Mouse (Mus musculus): ENCODE data around the gene Fxyd7. TPM values are rescaled to one million over a fixed set of nuclear protein-coding genes. Genes with fewer than 3 reads are reported as not detected.

The Fxyd7 gene
- polyA plus RNA-seq, 1 experiment from 2014 or later: 1.8 TPM

DNA sequence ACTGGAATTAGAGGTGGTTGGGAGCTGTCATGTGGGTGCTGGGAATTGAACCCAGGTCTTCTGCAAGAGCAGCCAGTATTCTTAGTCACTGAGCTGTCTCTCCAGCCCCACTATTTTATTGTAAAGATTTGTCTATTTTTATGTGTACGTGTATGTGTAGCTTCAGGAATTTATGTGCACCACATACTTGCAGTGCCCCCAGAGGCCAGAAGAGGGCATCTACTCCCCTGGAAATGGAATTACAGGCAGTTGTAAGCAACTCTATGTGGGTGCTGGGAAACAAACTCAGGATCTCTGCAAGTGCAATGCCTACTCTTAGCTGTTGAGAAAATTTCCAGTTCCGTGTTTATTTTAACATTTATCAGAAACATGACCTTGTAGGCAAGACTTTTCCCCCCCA lies 54.8 kb downstream of the Fxyd7 start:
- no peaks in the 10 kb centered on the region for H3K27me3 ChIP-seq (replicated peaks; ENCODE audit: insufficient read depth, low read length)
- no peak overlapping the region for H3K4me3 ChIP-seq (ENCODE audit: low read depth, low read length)
- H3K4me2 ChIP-seq (replicated peaks; ENCODE audit: low read depth, low read length): no peak overlapping the region
- WGBS: 92% methylated on average over 2 of the region's 2 CpGs
- peaks cover 6% of the 10 kb centered on the region; the same call in 1 of the 2 replicates for H3K4me1 ChIP-seq (ENCODE audit: insufficient read depth, low read depth, low read length)
- no peaks in the 10 kb centered on the region for H3K36me3 ChIP-seq (ENCODE audit: insufficient read depth, low read length)
- TF ChIP-seq CTCF (IDR thresholded peaks at IDR 0.05): peak; percentile 24; the same call in 1 of the 2 replicates
- TF ChIP-seq EP300 (IDR thresholded peaks at IDR 0.05): no peak
- no peak for DNase-seq (ENCODE audit: low spot score)
- ATAC-seq: no peak
- no peak overlapping the region for H3K27ac ChIP-seq (ENCODE audit: low read length)
- H3K9me3 ChIP-seq (ENCODE audit: low read length): no peaks in the 10 kb centered on the region
- H3K9ac ChIP-seq (replicated peaks; ENCODE audit: low read depth): no peak overlapping the region

DNA sequence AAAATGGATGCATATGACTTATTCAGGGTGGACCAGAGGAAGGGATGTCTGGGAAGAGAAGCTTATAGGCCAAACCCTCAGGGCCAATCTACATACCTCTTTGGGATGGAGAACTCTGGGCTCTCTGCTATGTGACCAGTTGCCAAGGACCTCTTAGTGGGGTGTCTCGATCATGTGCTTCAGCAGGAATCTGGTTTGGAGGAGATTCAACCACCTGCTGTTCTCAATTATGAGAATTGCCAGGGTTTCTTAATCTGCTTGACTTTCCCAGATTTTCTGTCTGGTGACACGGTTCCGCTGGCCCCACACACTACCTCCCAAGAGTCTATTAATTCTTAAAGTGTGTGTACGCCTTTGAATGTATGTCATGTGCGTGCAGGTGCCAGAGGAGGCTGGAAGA lies 57.3 kb downstream of the Fxyd7 start:
- Histone ChIP-seq H3K36me3 (ENCODE audit: insufficient read depth, low read length) (no peaks in the 10 kb centered on the region), H3K9ac (replicated peaks; ENCODE audit: low read depth) (no peak overlapping the region), H3K27ac (ENCODE audit: low read length) (no peak overlapping the region), H3K4me2 (replicated peaks; ENCODE audit: low read depth, low read length) (no peak overlapping the region), H3K4me1 (ENCODE audit: insufficient read depth, low read depth, low read length) (no peaks in the 10 kb centered on the region), H3K9me3 (ENCODE audit: low read length) (no peaks in the 10 kb centered on the region), H3K27me3 (replicated peaks; ENCODE audit: insufficient read depth, low read length) (no peaks in the 10 kb centered on the region), H3K4me3 (ENCODE audit: low read depth, low read length) (no peak overlapping the region)
- no peak for TF ChIP-seq CTCF (IDR thresholded peaks at IDR 0.05)
- no peak for TF ChIP-seq EP300 (IDR thresholded peaks at IDR 0.05)
- ATAC-seq (no peak), DNase-seq (ENCODE audit: low spot score) (no peak)
- 81% methylated on average over 5 of the region's 5 CpGs for WGBS

Small RNA genes lying within 50 kb of the gene (microRNA-seq; reads per million reads assigned to microRNA genes)
- gene Mir7050: not detected

Other genes starting within 250 kb of the Fxyd7 start
- 1.1 and 1.4 TPM in 2 replicates for gene Ffar2, start 227.7 kb downstream of the Fxyd7 start, polyA plus RNA-seq (2015; fragmentation: Nextera tagmentation; extraction: Ambion mirVana)
- gene Ffar3, start 195.3 kb downstream of the Fxyd7 start, polyA plus RNA-seq (2015; fragmentation: Nextera tagmentation; extraction: Ambion mirVana): not detected in 2 replicates
- not detected in 2 replicates for gene Ffar1, start 189.9 kb downstream of the Fxyd7 start, polyA plus RNA-seq (2015; fragmentation: Nextera tagmentation; extraction: Ambion mirVana)
- 0.35 and 0.79 TPM in 2 replicates for gene Cd22, start 171.1 kb downstream of the Fxyd7 start, polyA plus RNA-seq (2015; fragmentation: Nextera tagmentation; extraction: Ambion mirVana)
- 1.2 and 1.8 TPM in 2 replicates for gene Mag, start 136.6 kb downstream of the Fxyd7 start, polyA plus RNA-seq (2015; fragmentation: Nextera tagmentation; extraction: Ambion mirVana)
- not detected in 2 replicates for gene Hamp2, start 126.8 kb downstream of the Fxyd7 start, polyA plus RNA-seq (2015; fragmentation: Nextera tagmentation; extraction: Ambion mirVana)
- gene Hamp, start 107.4 kb downstream of the Fxyd7 start, polyA plus RNA-seq (2015; fragmentation: Nextera tagmentation; extraction: Ambion mirVana): not detected in 2 replicates
- 19.6 and 21.1 TPM in 2 replicates for gene Usf2, start 94.7 kb downstream of the Fxyd7 start, polyA plus RNA-seq (2015; fragmentation: Nextera tagmentation; extraction: Ambion mirVana)
- gene Lsr, start 78.0 kb downstream of the Fxyd7 start, polyA plus RNA-seq (2015; fragmentation: Nextera tagmentation; extraction: Ambion mirVana): 53.8 and 57.9 TPM in 2 replicates
- gene Fam187b, start 77.7 kb downstream of the Fxyd7 start, polyA plus RNA-seq (2015; fragmentation: Nextera tagmentation; extraction: Ambion mirVana): 9.5 and 12.3 TPM in 2 replicates
- gene Fxyd5, start 9.0 kb downstream of the Fxyd7 start, polyA plus RNA-seq (2015; fragmentation: Nextera tagmentation; extraction: Ambion mirVana): 168 and 206 TPM in 2 replicates
- gene Fxyd1, start 5.7 kb upstream of the Fxyd7 start, polyA plus RNA-seq (2015; fragmentation: Nextera tagmentation; extraction: Ambion mirVana): 175 and 211 TPM in 2 replicates
- 0.20 and 0.27 TPM in 2 replicates for gene Lgi4, start 7.9 kb upstream of the Fxyd7 start, polyA plus RNA-seq (2015; fragmentation: Nextera tagmentation; extraction: Ambion mirVana)
- 76.1 and 78.1 TPM in 2 replicates for gene Fxyd3, start 25.2 kb upstream of the Fxyd7 start, polyA plus RNA-seq (2015; fragmentation: Nextera tagmentation; extraction: Ambion mirVana)
- gene Hpn, start 63.8 kb upstream of the Fxyd7 start, polyA plus RNA-seq (2015; fragmentation: Nextera tagmentation; extraction: Ambion mirVana): 19.5 and 20.5 TPM in 2 replicates
- 4.5 and 4.9 TPM in 2 replicates for gene Scn1b, start 75.5 kb upstream of the Fxyd7 start, polyA plus RNA-seq (2015; fragmentation: Nextera tagmentation; extraction: Ambion mirVana)
- gene Gramd1a, start 104.4 kb upstream of the Fxyd7 start, polyA plus RNA-seq (2015; fragmentation: Nextera tagmentation; extraction: Ambion mirVana): 31.7 and 33.8 TPM in 2 replicates
- not detected in 2 replicates for gene Scgb2b2, start 239.0 kb upstream of the Fxyd7 start, polyA plus RNA-seq (2015; fragmentation: Nextera tagmentation; extraction: Ambion mirVana)
- gene Scgb1b2, start 240.4 kb upstream of the Fxyd7 start, polyA plus RNA-seq (2015; fragmentation: Nextera tagmentation; extraction: Ambion mirVana): not detected in 2 replicates

Data from lung, postnatal 0 days (tissue).